Comparison of ENCODE assay signal across 12 mouse cellular contexts in the genomic region with DNA sequence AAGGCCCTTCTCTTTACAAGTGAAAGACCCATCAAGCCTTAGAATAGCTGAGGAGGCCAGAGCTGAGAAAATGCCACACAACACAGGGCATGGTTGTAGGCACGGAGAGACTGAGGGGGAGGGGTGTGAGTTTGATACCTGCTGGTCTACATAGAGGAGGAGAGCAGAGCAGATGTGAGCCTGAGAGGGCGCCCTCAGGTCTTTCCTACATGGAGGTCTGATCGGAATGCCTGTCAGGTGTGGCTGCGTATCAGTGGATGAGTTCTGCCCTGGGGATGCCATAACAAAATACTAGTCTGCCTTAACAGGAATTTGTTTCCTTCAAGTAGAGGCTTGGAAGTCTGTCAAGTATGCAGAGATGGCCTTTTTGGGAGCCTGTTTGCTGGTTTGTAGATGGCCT.
"Had no signal": no experiment of that assay in that cellular context is flagged by ENCODE, and none has a peak within 500 bp of the region (broad histone marks: within the 10 kb centered on the region; RNA-seq: fewer than 3 reads in every experiment).

No protein-coding gene starts in this region.

- H3K27me3 ChIP-seq: liver, embryonic 13.5 days had no signal

- H3K4me2 ChIP-seq: liver, embryonic 13.5 days; midbrain, embryonic 11.5 days had no signal

- H3K27ac ChIP-seq: layer of hippocampus, adult 2 months; left cerebral cortex, adult 2 months; liver, embryonic 13.5 days had no signal

- DNase-seq: layer of hippocampus, adult 9-11 months; layer of hippocampus, postnatal 36 days; liver, embryonic 13.5 days; lung, adult 2 months; lung, postnatal 14 days; lung, postnatal 4 days; midbrain, embryonic 14.5 days; thymus, adult 18-20 months; thymus, postnatal 36 days had no signal

- H3K4me3 ChIP-seq: layer of hippocampus, adult 2 months; left cerebral cortex, adult 2 months; liver, embryonic 13.5 days had no signal

- H3K9me3 ChIP-seq: liver, embryonic 13.5 days had no signal

- H3K9ac ChIP-seq: liver, embryonic 13.5 days had no signal

- H3K36me3 ChIP-seq: liver, embryonic 13.5 days had no signal
